In genomic region chr2:67221061-67221802, GRCm38 (mm10) we compare ENCODE assay signal across 22 mouse cellular contexts.
A peak's percentile ranks its signal among the peaks of the same experiment; 100 is the strongest.
DNase-seq lines count a peak whose midpoint lies in the region; ATAC-seq and TF ChIP-seq lines count a peak whose summit lies in the region.
"Had no signal": no experiment of that assay in that cellular context is flagged by ENCODE, and none has a peak within 500 bp of the region (broad histone marks: within the 10 kb centered on the region; RNA-seq: fewer than 3 reads in every experiment).

No protein-coding gene starts in this region.

- no peaks in the 10 kb centered on the region for H3K9me3 ChIP-seq in forebrain, embryonic 13.5 days (replicated peaks)
- no peaks in the 10 kb centered on the region for H3K9me3 ChIP-seq in forebrain, postnatal 0 days (ENCODE audit: low read length)
- H3K9me3 ChIP-seq in midbrain, embryonic 11.5 days (ENCODE audit: control insufficient read depth, low read length) = no peaks in the 10 kb centered on the region
- H3K9me3 ChIP-seq in midbrain, embryonic 10.5 days (replicated peaks) = no peaks in the 10 kb centered on the region
- H3K9me3 ChIP-seq: embryonic facial prominence, embryonic 15.5 days; forebrain, embryonic 10.5 days; heart, embryonic 10.5 days; intestine, embryonic 15.5 days had no signal

- intact Hi-C loops in heart, postnatal 14 days (cut with DNase I) = no loop called here

- WGBS in forebrain, embryonic 13.5 days = 82% methylated on average over 2 of the region's 2 CpGs
- WGBS in forebrain, postnatal 0 days = 88% methylated on average over 2 of the region's 2 CpGs
- WGBS in midbrain, embryonic 11.5 days = 82% methylated on average over 2 of the region's 2 CpGs
- 86% methylated on average over 2 of the region's 2 CpGs for WGBS in midbrain, embryonic 10.5 days

- H3K4me3 ChIP-seq in forebrain, embryonic 13.5 days = no peak overlapping the region
- H3K4me3 ChIP-seq in forebrain, postnatal 0 days (ENCODE audit: low read depth, low read length) = no peak overlapping the region
- no peak overlapping the region for H3K4me3 ChIP-seq in midbrain, embryonic 11.5 days (ENCODE audit: low read depth, low read length)
- H3K4me3 ChIP-seq in midbrain, embryonic 10.5 days = no peak overlapping the region
- H3K4me3 ChIP-seq: embryonic facial prominence, embryonic 15.5 days; erythroblast, embryonic 14.5 days; forebrain, embryonic 10.5 days; heart, embryonic 10.5 days; intestine, embryonic 15.5 days had no signal

- H3K36me3 ChIP-seq in forebrain, embryonic 13.5 days (ENCODE audit: poor library complexity, severe bottlenecking) = no peaks in the 10 kb centered on the region
- no peaks in the 10 kb centered on the region for H3K36me3 ChIP-seq in forebrain, postnatal 0 days (ENCODE audit: insufficient read depth)
- no peaks in the 10 kb centered on the region for H3K36me3 ChIP-seq in midbrain, embryonic 11.5 days (ENCODE audit: control insufficient read depth, insufficient read depth, low read length)
- no peaks in the 10 kb centered on the region for H3K36me3 ChIP-seq in midbrain, embryonic 10.5 days
- H3K36me3 ChIP-seq: embryonic facial prominence, embryonic 15.5 days; forebrain, embryonic 10.5 days; heart, embryonic 10.5 days; intestine, embryonic 15.5 days had no signal

- peak; percentile 8; the same call in 1 of the 2 replicates for ATAC-seq in forebrain, embryonic 13.5 days
- ATAC-seq in forebrain, postnatal 0 days = no peak
- ATAC-seq in midbrain, embryonic 11.5 days (ENCODE audit: low FRiP score) = peak; percentile 65; the same call in 1 of the 2 replicates
- ATAC-seq: hindbrain, postnatal 0 days; intestine, embryonic 15.5 days had no signal

- TF ChIP-seq POLR2A in brain, embryonic 14.5 days (IDR thresholded peaks at IDR 0.05; ENCODE audit: borderline replicate concordance, extremely low read depth, insufficient read depth, insufficient read length, poor library complexity, severe bottlenecking) = no peak

- no peak overlapping the region for H3K9ac ChIP-seq in forebrain, embryonic 13.5 days
- no peak overlapping the region for H3K9ac ChIP-seq in forebrain, postnatal 0 days
- no peak overlapping the region for H3K9ac ChIP-seq in midbrain, embryonic 11.5 days (ENCODE audit: low read length)
- H3K9ac ChIP-seq: embryonic facial prominence, embryonic 15.5 days; intestine, embryonic 15.5 days had no signal

- H3K27ac ChIP-seq in forebrain, embryonic 13.5 days = no peak overlapping the region
- H3K27ac ChIP-seq in forebrain, postnatal 0 days (ENCODE audit: low read depth, low read length) = no peak overlapping the region
- no peak overlapping the region for H3K27ac ChIP-seq in midbrain, embryonic 11.5 days (ENCODE audit: low read depth, low read length)
- H3K27ac ChIP-seq in midbrain, embryonic 10.5 days (replicated peaks) = no peak overlapping the region
- H3K27ac ChIP-seq: embryonic facial prominence, embryonic 15.5 days; forebrain, embryonic 10.5 days; heart, embryonic 10.5 days; hindbrain, postnatal 0 days; intestine, embryonic 15.5 days had no signal

- no peaks in the 10 kb centered on the region for H3K27me3 ChIP-seq in forebrain, embryonic 13.5 days
- no peaks in the 10 kb centered on the region for H3K27me3 ChIP-seq in forebrain, postnatal 0 days (ENCODE audit: insufficient read depth, low read length)
- H3K27me3 ChIP-seq in midbrain, embryonic 11.5 days (ENCODE audit: control insufficient read depth, insufficient read depth, low read length) = no peaks in the 10 kb centered on the region
- H3K27me3 ChIP-seq in midbrain, embryonic 10.5 days (ENCODE audit: low read depth, poor library complexity, severe bottlenecking) = no peaks in the 10 kb centered on the region
- H3K27me3 ChIP-seq: CH12.LX; embryonic facial prominence, embryonic 15.5 days; intestine, embryonic 15.5 days had no signal

- no peaks in the 10 kb centered on the region for H3K4me1 ChIP-seq in forebrain, embryonic 13.5 days
- H3K4me1 ChIP-seq in forebrain, postnatal 0 days (ENCODE audit: insufficient read depth) = no peaks in the 10 kb centered on the region
- no peaks in the 10 kb centered on the region for H3K4me1 ChIP-seq in midbrain, embryonic 11.5 days (ENCODE audit: control insufficient read depth, insufficient read depth, low read length)
- no peaks in the 10 kb centered on the region for H3K4me1 ChIP-seq in midbrain, embryonic 10.5 days
- H3K4me1 ChIP-seq: embryonic facial prominence, embryonic 15.5 days; forebrain, embryonic 10.5 days; heart, embryonic 10.5 days; intestine, embryonic 15.5 days had no signal

- TF ChIP-seq CTCF in forebrain, postnatal 0 days (IDR thresholded peaks at IDR 0.05; ENCODE audit: low read depth) = no peak
- no peak for TF ChIP-seq CTCF in brain, embryonic 14.5 days (IDR thresholded peaks at IDR 0.05; ENCODE audit: borderline replicate concordance, extremely low read depth, insufficient read depth, insufficient read length)

- no peak for DNase-seq in forebrain, postnatal 0 days
- DNase-seq in midbrain, embryonic 11.5 days (ENCODE audit: low spot score, missing footprints) = no peak
- no peak for DNase-seq in midbrain, embryonic 10.5 days (ENCODE audit: low spot score)
- peak; percentile 16 for DNase-seq in brain, embryonic 14.5 days (ENCODE audit: low read depth)
- DNase-seq in heart, postnatal 14 days = no peak
- DNase-seq: adrenal gland, adult 2 months; adrenal gland, postnatal 36 days; cerebellum, adult 11 months; cerebellum, adult 8-10 months; cerebellum, postnatal 14 days; embryo, embryonic 11 days; gastrocnemius, postnatal 10 days; heart, adult 18-20 months; heart, postnatal 10 days had no signal

- no peak overlapping the region for H3K4me2 ChIP-seq in forebrain, embryonic 13.5 days
- H3K4me2 ChIP-seq in forebrain, postnatal 0 days (ENCODE audit: low read depth) = no peak overlapping the region
- H3K4me2 ChIP-seq in midbrain, embryonic 11.5 days = no peak overlapping the region
- H3K4me2 ChIP-seq: embryonic facial prominence, embryonic 15.5 days; intestine, embryonic 15.5 days had no signal
